Mouse (Mus musculus) erythroid progenitor cell, adult 5-6 weeks (primary cell): Measurements from ENCODE around the gene Hypk. TPM values are rescaled to one million over a fixed set of nuclear protein-coding genes. Genes with fewer than 3 reads are reported as not detected.

Experiments
- ATAC-seq: replicated peaks from 2 replicates; pipeline ENCODE4 v1.8.0; 2016; ENCODE audit warnings: moderate number of reproducible peaks, mild to moderate bottlenecking, moderate TSS enrichment, inconsistent platforms; ENCODE audit not compliant: poor library complexity, low FRiP score, severe bottlenecking
- total RNA-seq, 2 experiments: library from RNA; stranded (forward) in 1 of 2; stranded (reverse) in 1 of 2; fragments of 150-400 nt in 1 of 2; fragments of 186-747, 209-891 nt in 1 of 2; gene quantifications; 2 replicates each; pipeline versions ENCODE4 v1.2.3 to v1.2.4; 2015 to 2017; ENCODE audit warnings: low replicate concordance in 2 of 2

Gene Hypk
- total RNA-seq (2015; ENCODE audit: low replicate concordance) (28.1 and 64.1 TPM in 2 replicates), total RNA-seq (2017; ENCODE audit: low replicate concordance) (53.4 and 71.4 TPM in 2 replicates)

- ATAC-seq: no peak
These were observed at the start of gene Hypk for GRCm38 (mm10) chr2:121452990-121453389. TSS of gene Hypk (plus strand) at chr2:121453290.

DNA sequence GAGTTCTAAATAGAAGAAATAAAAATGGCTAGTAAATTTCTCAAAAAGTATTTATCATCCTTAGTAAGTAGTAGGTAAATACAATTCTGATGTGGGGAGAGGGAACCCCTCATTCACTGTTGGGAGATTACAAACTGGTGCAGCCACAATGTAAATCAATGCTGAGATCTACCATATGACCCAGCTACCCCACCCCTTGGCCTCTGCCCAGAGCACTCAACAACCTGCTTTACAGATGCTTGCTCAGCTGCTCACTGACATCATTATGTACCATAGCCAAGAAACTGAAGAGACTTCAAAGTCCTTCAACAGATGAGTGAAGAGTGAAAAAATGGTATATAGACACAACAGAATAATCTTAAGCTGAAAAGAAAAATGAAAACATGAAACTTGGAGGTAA is 49.8 kb upstream of the Hypk start:
- ATAC-seq: 0 out of 2 replicates have a peak, but pooled peaks have one; percentile 42

DNA sequence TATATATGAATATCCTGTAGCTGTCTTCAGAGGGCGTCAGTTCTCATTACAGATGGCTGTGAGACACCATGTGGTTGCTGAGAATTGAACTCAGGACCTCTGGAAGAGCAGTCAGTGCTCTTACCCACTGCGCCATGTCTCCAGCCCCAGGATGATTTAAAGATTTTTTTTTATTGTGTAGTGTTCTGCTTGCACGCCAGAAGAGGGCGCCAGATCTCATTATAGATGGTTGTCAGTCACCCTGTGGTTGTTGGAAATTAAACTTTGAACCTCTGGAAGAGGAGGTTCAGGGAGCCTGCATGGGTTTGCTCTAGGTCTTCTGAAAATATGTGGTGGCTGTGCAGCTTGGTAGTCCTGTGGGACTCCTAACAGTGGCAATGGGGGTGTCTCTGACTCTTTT is 44.9 kb upstream of the Hypk start:
- ATAC-seq: peak; percentile 59

- peak; percentile 28; the same call in 1 of the 2 replicates for ATAC-seq
These were observed 40.2 kb upstream of the Hypk start for GRCm38 (mm10) chr2:121412843-121413386.

DNA sequence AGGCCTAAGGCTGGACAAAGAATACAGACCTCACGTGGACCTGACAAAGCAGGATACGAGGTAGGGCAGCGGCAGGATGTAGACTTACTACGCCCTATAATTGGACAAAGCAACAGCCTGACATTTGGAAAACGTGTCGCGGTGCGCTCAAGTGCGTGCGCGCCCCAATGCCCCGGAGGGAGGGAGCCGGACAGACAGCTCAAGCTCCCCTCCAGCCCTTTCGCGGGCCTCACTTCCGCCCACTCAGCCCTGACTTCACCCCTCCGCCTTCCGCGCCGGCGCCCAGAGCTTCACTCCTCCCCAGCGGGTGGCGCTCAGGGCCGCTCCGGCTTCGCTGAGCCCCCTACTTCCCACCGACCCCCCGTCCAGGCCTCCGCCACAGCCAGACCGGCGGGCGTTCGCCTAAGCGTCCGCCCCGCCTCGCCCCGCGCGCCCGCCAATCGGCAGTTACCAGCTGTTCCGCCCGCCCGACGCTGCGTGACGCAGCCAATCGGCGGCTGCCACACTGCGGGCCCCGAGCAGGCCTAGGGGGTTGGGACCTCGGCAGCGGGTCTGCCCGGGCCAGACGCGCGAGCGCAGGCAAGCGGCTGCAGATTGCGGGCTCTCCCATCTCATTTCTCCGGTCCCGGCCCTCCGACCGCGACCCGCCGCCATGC is 39.6 kb upstream of the Hypk start, which contains the start of the genes Pdia3 and Catsper2:
TSS of gene Pdia3 (plus strand) at position 389 of the 656 bp plus-strand sequence.
TSS of gene Catsper2 (minus strand) at position 406 of the 656 bp plus-strand sequence.
- peak; percentile 96 for ATAC-seq

DNA sequence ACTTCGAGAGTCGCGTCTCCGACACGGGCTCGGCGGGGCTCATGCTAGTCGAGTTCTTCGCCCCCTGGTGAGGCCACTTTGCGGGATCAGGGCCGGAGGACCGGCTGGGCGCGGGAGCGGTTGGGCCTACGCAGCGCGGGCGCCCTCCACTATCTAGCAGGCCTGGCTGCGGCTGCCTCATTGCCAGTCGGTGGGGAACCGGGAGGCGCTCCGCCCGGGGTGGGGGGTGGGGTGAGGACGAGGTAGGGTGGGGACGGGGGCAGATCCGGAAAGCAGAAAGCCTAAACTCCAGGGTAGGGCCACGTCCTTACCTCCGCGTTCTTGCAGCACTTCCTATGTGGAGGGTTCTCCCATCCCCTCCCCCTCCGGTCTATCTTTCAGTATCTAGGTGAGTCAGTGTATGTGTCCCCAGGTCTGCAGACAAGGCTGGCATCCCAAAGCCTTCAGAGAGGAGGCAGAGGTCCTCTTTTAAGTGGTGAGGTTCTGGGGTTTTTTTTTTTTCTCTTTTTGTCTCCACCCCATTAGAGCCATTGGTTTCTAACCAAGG is 38.9 kb upstream of the Hypk start:
- peak; percentile 48 for ATAC-seq

GRCm38 (mm10) chr2:121415103-121415502 is 38.0 kb upstream of the Hypk start:
- ATAC-seq: no peak

DNA sequence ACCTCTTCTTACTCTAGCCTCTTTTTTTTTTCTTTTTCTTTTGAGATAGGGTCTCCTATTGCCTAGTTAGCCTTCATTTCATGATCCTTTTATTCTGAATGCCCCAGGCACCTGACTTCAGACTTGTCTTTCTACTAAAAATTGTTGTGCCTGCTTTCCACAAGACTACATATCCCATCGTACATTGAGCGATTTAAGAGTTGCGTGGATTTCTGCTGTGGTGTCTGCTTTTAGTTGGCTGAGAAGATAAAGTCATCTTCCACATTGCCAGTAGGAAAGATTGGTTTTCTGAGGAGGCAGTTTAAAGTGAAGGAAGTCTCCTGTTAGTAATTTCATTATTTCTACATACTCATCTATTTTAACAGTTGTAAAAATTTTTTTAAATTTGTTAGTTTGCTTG is 37.5 kb upstream of the Hypk start:
- no peak for ATAC-seq

GRCm38 (mm10) chr2:121416356-121416755 is 36.7 kb upstream of the Hypk start:
- ATAC-seq: no peak

GRCm38 (mm10) chr2:121418476-121418875 is 34.6 kb upstream of the Hypk start:
- no peak for ATAC-seq

GRCm38 (mm10) chr2:121423166-121423565 is 29.9 kb upstream of the Hypk start:
- ATAC-seq: no peak

GRCm38 (mm10) chr2:121425890-121426289 is 27.2 kb upstream of the Hypk start:
- no peak for ATAC-seq

DNA sequence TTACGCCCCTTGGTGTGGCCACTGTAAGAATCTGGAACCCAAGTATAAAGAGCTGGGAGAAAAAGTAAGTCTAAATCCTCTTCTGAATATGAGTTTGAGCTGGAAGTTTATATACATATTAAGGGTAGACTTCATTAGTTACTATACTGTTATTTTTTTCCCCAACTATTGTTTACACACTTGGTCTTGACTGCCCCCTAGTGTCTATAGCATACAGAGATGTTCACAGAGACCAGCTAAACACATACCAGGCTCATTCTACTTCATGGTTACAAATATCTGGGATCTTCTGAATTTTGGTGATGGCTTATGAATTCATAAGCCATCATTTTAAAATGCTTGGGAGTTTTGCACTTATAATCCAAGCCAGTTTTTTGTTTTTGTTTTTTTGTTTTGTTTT is 18.2 kb upstream of the Hypk start:
- ATAC-seq: peak; percentile 73; the same call in 1 of the 2 replicates

- ATAC-seq: no peak
These were observed 13.3 kb upstream of the Hypk start for GRCm38 (mm10) chr2:121439746-121440145.

- no peak for ATAC-seq
These were observed 12.1 kb upstream of the Hypk start for GRCm38 (mm10) chr2:121440834-121441605.

- ATAC-seq: no peak; the same call in 1 of the 2 replicates
These were observed 11.3 kb upstream of the Hypk start for GRCm38 (mm10) chr2:121441800-121442199.

DNA sequence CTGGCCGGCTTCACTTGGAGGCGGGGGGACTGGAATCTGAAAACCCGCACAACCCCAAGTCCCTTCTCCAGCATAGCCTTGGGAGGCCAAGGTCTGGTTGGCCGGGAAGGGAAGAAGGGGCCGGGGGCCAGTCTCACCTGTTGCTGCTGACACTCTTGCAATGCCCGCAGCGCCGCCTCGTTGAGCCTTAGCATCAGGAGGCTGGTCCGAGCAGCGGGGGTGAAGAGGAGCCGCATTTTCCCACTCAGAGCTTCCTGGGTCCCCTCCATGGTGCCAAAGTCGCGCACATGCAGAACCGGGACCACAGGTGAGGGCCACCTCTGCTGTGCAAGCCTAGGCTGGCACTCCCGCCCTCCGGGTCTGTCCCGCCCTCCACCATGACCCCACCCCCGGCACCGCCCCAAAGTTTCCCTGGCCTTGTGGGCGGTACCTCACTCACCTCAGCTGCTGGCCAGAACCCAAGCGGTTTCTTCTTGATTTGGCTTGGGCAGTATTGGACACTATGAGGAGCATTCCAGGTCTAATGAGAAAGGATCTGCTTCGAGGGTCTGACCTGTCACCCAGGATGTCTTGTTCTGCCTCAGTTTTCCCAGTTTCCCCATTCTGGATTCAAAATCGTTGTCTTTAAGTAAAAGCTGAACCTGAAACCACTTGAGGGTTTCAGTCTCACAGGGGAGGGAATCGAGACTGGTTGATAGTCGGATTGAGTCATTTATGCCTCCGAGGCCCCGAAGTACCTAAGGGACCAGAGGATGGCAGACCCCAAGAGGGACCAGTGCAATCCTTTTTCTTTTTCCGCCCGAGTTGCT is 10.6 kb upstream of the Hypk start:
- ATAC-seq: peak; percentile 100

DNA sequence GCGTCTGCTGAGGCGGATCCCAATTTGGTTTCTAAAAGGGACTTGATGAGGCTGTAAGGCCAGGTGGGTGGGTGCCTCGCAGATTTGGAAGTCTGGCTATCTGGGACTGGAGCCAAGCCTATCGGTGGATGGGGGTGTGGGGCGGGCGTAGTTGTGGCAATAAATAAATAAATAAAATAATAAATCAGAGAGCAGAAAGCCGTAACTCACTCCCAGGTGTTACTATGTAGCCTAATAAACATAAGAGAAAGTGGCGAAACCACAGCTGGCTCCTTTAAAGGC is 10.1 kb upstream of the Hypk start:
- ATAC-seq: 0 out of 2 replicates have a peak, but pooled peaks have one; percentile 10

- ATAC-seq: no peak
These were observed 8.9 kb upstream of the Hypk start, which contains the start of gene Ell3 for GRCm38 (mm10) chr2:121444178-121444577. TSS of gene Ell3 (minus strand) at chr2:121444278.

- ATAC-seq: no peak
These were observed 8.0 kb upstream of the Hypk start for GRCm38 (mm10) chr2:121445117-121445516.
